Mouse (Mus musculus) bone marrow, adult 2 months (tissue): ENCODE data around the gene Kcnk3. TPM values are rescaled to one million over a fixed set of nuclear protein-coding genes. Genes with fewer than 3 reads are reported as not detected.

ENCODE experiments used
- H3K27ac ChIP-seq: fragments of 200-500 bp; 2 replicates; pipeline ENCODE4 v1.5.1; 2012; ENCODE audit warnings: low read depth, mild to moderate bottlenecking, control low read depth, inconsistent platforms, low read length; ENCODE audit not compliant: control insufficient read depth, poor library complexity, insufficient read depth
- H3K4me1 ChIP-seq: fragments of 200-500 bp; 2 replicates; pipeline ENCODE4 v1.6.1; 2011; ENCODE audit warnings: low read length; ENCODE audit not compliant: control insufficient read depth, insufficient read depth
- H3K4me3 ChIP-seq: fragments of 200-500 bp; replicated peaks from 2 replicates; pipeline ENCODE3; 2011; ENCODE audit warnings: mild to moderate bottlenecking, low read depth, low read length, control low read depth; ENCODE audit not compliant: control insufficient read depth
- CTCF ChIP-seq: fragments of 200-500 bp; IDR thresholded peaks from 2 replicates; pipeline ENCODE4 v1.5.1; 2011; ENCODE audit warnings: low read length, control low read depth; ENCODE audit not compliant: control insufficient read depth, insufficient read depth
- POLR2A ChIP-seq: fragments of 200-500 bp; IDR thresholded peaks from 2 replicates; pipeline ENCODE4 v1.6.1; 2011; ENCODE audit warnings: low read depth, mild to moderate bottlenecking, control low read depth, low read length, borderline replicate concordance; ENCODE audit not compliant: control insufficient read depth
- WGBS: fragments of 180-500 bp; shearing (Covaris S2); methylation state at CpG from one replicate; pipeline ENCODE4 v1.1.7; 2018; 5-methylcytosine and 5-hydroxymethylcytosine counted together
- polyA plus RNA-seq: library from polyadenylated mRNA; stranded (reverse); fragments of >200 nt; gene quantifications from 2 replicates; pipeline ENCODE4 v1.2.4, GENCODE M21; 2011; ENCODE audit warnings: low replicate concordance; ENCODE audit not compliant: missing spikeins, insufficient read depth, insufficient read length

Gene Kcnk3
- polyA plus RNA-seq, 1 experiment, result 0.40 TPM

- no peak overlapping the region for H3K27ac ChIP-seq
- H3K4me1 ChIP-seq, result no peaks in the 10 kb centered on the region; the same call in 1 of the 2 replicates
- no peak overlapping the region for H3K4me3 ChIP-seq
- TF ChIP-seq CTCF, result no peak
- 36% methylated on average over 4 of the region's 4 CpGs for WGBS
Measured at GRCm38 (mm10) chr5:30601397-30601796, 13.4 kb downstream of the Kcnk3 start.

- no peak overlapping the region for H3K27ac ChIP-seq
- WGBS, result 75% methylated on average over 3 of the region's 3 CpGs
- H3K4me1 ChIP-seq, result no peaks in the 10 kb centered on the region; the same call in 1 of the 2 replicates
- TF ChIP-seq POLR2A (no peak), CTCF (no peak)
- H3K4me3 ChIP-seq, result no peak overlapping the region
Measured at GRCm38 (mm10) chr5:30603255-30603654, 15.3 kb downstream of the Kcnk3 start.

- no peak overlapping the region for H3K4me3 ChIP-seq
- H3K4me1 ChIP-seq, result no peaks in the 10 kb centered on the region; the same call in 1 of the 2 replicates
- H3K27ac ChIP-seq, result no peak overlapping the region
- TF ChIP-seq CTCF, result no peak
- TF ChIP-seq POLR2A, result no peak
- WGBS, result 73% methylated on average over 4 of the region's 4 CpGs
Measured at GRCm38 (mm10) chr5:30603926-30604325, 16.0 kb downstream of the Kcnk3 start.

GRCm38 (mm10) chr5:30604769-30605188 lies 16.8 kb downstream of the Kcnk3 start:
- 81% methylated on average over 8 of the region's 8 CpGs for WGBS
- TF ChIP-seq CTCF (no peak), POLR2A (no peak)

GRCm38 (mm10) chr5:30605649-30606048 lies 17.7 kb downstream of the Kcnk3 start:
- Histone ChIP-seq H3K4me1 (no peaks in the 10 kb centered on the region; the same call in 1 of the 2 replicates), H3K27ac (no peak overlapping the region), H3K4me3 (no peak overlapping the region)
- TF ChIP-seq POLR2A (no peak), CTCF (no peak)
- 69% methylated on average over 6 of the region's 6 CpGs for WGBS

More at GRCm38 (mm10) chr5:30604769-30605188, 16.8 kb downstream of the Kcnk3 start:
- H3K4me1 ChIP-seq, result no peaks in the 10 kb centered on the region; the same call in 1 of the 2 replicates
- H3K27ac ChIP-seq, result no peak overlapping the region
- H3K4me3 ChIP-seq, result no peak overlapping the region

- TF ChIP-seq CTCF (no peak), POLR2A (no peak)
- Histone ChIP-seq H3K27ac (no peak overlapping the region), H3K4me3 (no peak overlapping the region), H3K4me1 (no peaks in the 10 kb centered on the region; the same call in 1 of the 2 replicates)
- WGBS, result 70% methylated on average over 16 of the region's 16 CpGs
Measured at GRCm38 (mm10) chr5:30606424-30607073, 18.6 kb downstream of the Kcnk3 start.

- Histone ChIP-seq H3K4me1 (no peaks in the 10 kb centered on the region; the same call in 1 of the 2 replicates), H3K27ac (no peak overlapping the region), H3K4me3 (no peak overlapping the region)
- TF ChIP-seq POLR2A (no peak), CTCF (no peak)
- 79% methylated on average over 7 of the region's 7 CpGs for WGBS
Measured at GRCm38 (mm10) chr5:30609094-30609493, 21.1 kb downstream of the Kcnk3 start.

GRCm38 (mm10) chr5:30609918-30610645 lies 22.1 kb downstream of the Kcnk3 start:
- Histone ChIP-seq H3K4me1 (no peaks in the 10 kb centered on the region; the same call in 1 of the 2 replicates), H3K4me3 (no peak overlapping the region), H3K27ac (no peak overlapping the region)
- TF ChIP-seq POLR2A, result no peak
- TF ChIP-seq CTCF, result no peak
- WGBS, result 75% methylated on average over 8 of the region's 8 CpGs

- WGBS, result 77% methylated on average over 1 of the region's 1 CpGs
- H3K4me3 ChIP-seq, result no peak overlapping the region
- H3K4me1 ChIP-seq, result no peaks in the 10 kb centered on the region; the same call in 1 of the 2 replicates
- no peak for TF ChIP-seq POLR2A
- no peak for TF ChIP-seq CTCF
- H3K27ac ChIP-seq, result no peak overlapping the region
Measured at GRCm38 (mm10) chr5:30611091-30611490, 23.1 kb downstream of the Kcnk3 start.
